Mouse (Mus musculus) midbrain, embryonic 14.5 days (tissue): ENCODE measurements around the gene E130114P18Rik. TPM values are rescaled to one million over a fixed set of nuclear protein-coding genes. Genes with fewer than 3 reads are reported as not detected.
A peak's percentile ranks its signal among the peaks of the same experiment; 100 is the strongest.

Experiments used
- ATAC-seq: fragments of 200-750 bp; cut with Nextera tagmentation; 2 replicates; pipeline ENCODE4 v1.8.0; 2017; ENCODE audit warnings: moderate number of reproducible peaks, moderate library complexity; ENCODE audit not compliant: low FRiP score, low TSS enrichment
- DNase-seq: peaks from one replicate; pipeline ENCODE4 v3.0.0-alpha.2; 2015
- H3K27ac ChIP-seq: fragments of 300-500 bp; sonication (generic); replicated peaks from 2 replicates; pipeline ENCODE4 v1.5.1; 2014; ENCODE audit warnings: mild to moderate bottlenecking, low read depth, low read length, moderate library complexity
- H3K27me3 ChIP-seq: fragments of 300-500 bp; sonication (generic); 2 replicates; pipeline ENCODE4 v1.6.1; 2014; ENCODE audit warnings: low read length, control low read depth, mixed read lengths; ENCODE audit not compliant: control insufficient read depth, insufficient read depth
- H3K36me3 ChIP-seq: fragments of 300-500 bp; sonication (generic); 2 replicates; pipeline ENCODE4 v1.6.1; 2014; ENCODE audit warnings: low read length, control low read depth; ENCODE audit not compliant: control insufficient read depth, insufficient read depth
- H3K4me1 ChIP-seq: fragments of 300-500 bp; sonication (generic); 2 replicates; pipeline ENCODE4 v1.6.1; 2014; ENCODE audit warnings: mild to moderate bottlenecking, antibody characterized with exemption, low read length, control low read depth; ENCODE audit not compliant: control insufficient read depth, insufficient read depth
- H3K4me2 ChIP-seq: fragments of 300-500 bp; sonication (generic); 2 replicates; pipeline ENCODE4 v1.6.1; 2014; ENCODE audit warnings: mild to moderate bottlenecking, low read length, moderate library complexity
- H3K4me3 ChIP-seq: fragments of 300-500 bp; sonication (generic); replicated peaks from 2 replicates; pipeline ENCODE4 v1.5.1; 2014; ENCODE audit warnings: low read depth, low read length
- H3K9ac ChIP-seq: fragments of 300-500 bp; sonication (generic); replicated peaks from 2 replicates; pipeline ENCODE4 v1.6.1; 2014; ENCODE audit warnings: mild to moderate bottlenecking, low read length, moderate library complexity
- H3K9me3 ChIP-seq: fragments of 300-500 bp; sonication (generic); 2 replicates; pipeline ENCODE4 v1.6.1; 2016; ENCODE audit warnings: low read length, control low read depth, mixed read lengths; ENCODE audit not compliant: control insufficient read depth
- WGBS: fragments of 180-500 bp; shearing (Covaris S2); extraction: QIAGEN DNeasy Blood & Tissue Kit; methylation state at CpG from one replicate; pipeline ENCODE4 v1.1.7; 2014; 5-methylcytosine and 5-hydroxymethylcytosine counted together
- polyA plus RNA-seq: library from polyadenylated mRNA; unstranded; fragments of >200 nt; fragmentation: Nextera tagmentation; extraction: Ambion mirVana; gene quantifications from 2 replicates; pipeline ENCODE4 v1.2.1, GENCODE M21; 2014

The E130114P18Rik gene
- polyA plus RNA-seq, result 22.4 and 23.6 TPM in 2 replicates

DNA sequence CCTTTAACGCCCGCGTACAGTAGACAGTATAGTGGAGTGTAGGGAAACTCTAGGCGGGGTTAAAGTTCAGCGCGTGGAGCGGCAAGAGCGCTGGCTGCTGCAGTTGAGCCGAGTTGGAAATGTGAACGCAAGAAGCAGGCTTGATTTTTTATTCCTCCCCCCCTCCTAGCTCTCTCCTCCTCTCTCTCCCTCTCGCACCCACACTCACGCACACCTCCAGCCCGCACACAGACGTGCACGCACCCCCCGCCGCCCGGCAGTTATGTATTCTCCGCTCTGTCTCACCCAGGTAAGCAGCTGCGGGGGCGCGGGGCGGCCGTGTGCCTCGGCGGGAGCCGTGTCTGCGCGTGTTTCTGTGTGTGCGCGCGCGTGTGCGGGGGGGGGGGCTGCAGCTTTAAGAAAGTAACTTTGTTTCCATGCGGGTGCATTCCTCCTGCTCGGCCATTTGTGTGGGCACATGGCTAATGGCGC is at the start of gene E130114P18Rik:
Gene E130114P18Rik (minus strand): TSS at position 373 of the 471 bp plus-strand sequence.
- WGBS, result under 1% methylated on average over 37 of the region's 37 CpGs
- no peaks in the 10 kb centered on the region for H3K36me3 ChIP-seq
- peak; percentile 83 for DNase-seq
- H3K9ac ChIP-seq, result peak within 1 kb of the TSS; percentile 80
- H3K4me1 ChIP-seq, result peaks cover 6% of the 10 kb centered on the region; the same call in 1 of the 2 replicates
- H3K4me3 ChIP-seq, result peak within 1 kb of the TSS; percentile 75
- ATAC-seq, result peak; percentile 66
- H3K9me3 ChIP-seq, result no peaks in the 10 kb centered on the region
- peak within 1 kb of the TSS; percentile 84 for H3K27ac ChIP-seq
- peaks cover 42% of the 10 kb centered on the region; the same call in 1 of the 2 replicates for H3K27me3 ChIP-seq
- H3K4me2 ChIP-seq, result peak within 1 kb of the TSS; percentile 90

DNA sequence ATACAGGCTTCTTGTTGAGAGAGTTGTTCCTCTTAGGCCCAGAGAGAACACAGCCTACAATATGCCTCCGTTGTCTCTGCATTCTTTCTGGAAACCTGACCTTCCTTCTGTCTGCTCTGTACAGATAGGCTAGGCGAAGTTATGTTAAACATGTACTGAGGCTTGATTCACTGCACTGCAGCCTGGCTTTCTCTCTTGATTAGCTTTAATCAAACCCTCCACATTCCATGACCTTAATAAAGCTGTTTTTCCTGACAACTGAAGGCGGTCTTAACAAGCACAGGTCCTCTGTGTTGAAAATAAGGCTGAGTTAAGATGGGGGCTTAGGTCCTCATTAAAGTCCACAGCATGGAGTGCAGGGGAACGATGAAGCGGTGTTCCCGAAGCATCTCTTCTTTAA is 49.2 kb upstream of the E130114P18Rik start:
- Histone ChIP-seq H3K4me1 (peaks cover 28% of the 10 kb centered on the region), H3K9me3 (0 out of 2 replicates have a peak, but pooled peaks cover 4% of the 10 kb centered on the region), H3K36me3 (no peaks in the 10 kb centered on the region), H3K27ac (no peak overlapping the region), H3K9ac (no peak overlapping the region), H3K4me3 (no peak overlapping the region), H3K27me3 (peaks cover 11% of the 10 kb centered on the region; the same call in 1 of the 2 replicates), H3K4me2 (no peak overlapping the region)
- 37% methylated on average over 6 of the region's 6 CpGs for WGBS
- DNase-seq (no peak), ATAC-seq (0 out of 2 replicates have a peak, but pooled peaks have one; percentile 21)

DNA sequence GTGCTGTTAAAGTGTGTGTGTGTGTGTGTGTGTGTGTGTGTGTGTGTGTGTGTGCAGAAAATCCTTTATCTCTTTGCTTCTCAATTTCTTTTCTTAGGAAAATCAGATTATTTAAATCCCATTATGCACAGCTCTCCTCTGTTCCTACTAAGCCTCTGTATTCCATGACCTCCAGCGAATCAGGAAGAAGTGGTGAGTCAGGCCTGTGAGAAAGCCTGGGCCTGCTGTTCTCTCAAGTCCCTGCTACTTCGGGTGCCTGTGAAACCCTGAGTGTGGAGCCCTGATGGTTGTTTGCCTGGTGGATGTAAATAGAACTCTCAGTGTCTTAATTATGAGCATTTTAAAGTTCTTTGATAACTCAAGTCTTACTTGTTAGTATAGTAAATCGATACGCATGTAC is 48.0 kb upstream of the E130114P18Rik start:
- ATAC-seq (peak; percentile 83), DNase-seq (peak; percentile 69)
- Histone ChIP-seq H3K4me3 (no peak overlapping the region), H3K9me3 (no peaks in the 10 kb centered on the region), H3K4me2 (no peak overlapping the region), H3K27me3 (peaks cover 3% of the 10 kb centered on the region; the same call in 1 of the 2 replicates), H3K9ac (no peak overlapping the region), H3K4me1 (peaks cover 28% of the 10 kb centered on the region), H3K27ac (no peak overlapping the region), H3K36me3 (no peaks in the 10 kb centered on the region)
- WGBS, result 34% methylated on average over 4 of the region's 4 CpGs

DNA sequence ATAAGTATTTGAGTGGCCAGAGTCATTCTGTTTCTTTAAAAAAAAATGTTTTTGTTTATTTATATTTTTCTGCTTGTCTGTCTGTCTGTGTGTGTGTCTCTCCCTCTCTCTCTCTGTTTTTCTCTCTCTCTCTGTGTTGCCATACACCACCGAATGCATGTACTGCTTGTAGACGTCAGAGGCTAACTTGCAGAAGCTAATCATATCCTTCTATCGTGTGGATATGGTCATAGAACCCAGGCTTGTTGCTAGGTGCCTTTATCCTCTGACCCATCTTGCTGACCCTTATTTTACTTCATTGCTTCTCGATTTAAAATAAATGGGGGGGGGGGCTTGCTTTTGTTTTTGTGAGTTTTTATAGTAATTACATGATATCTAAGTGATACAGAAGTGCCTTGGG is 47.6 kb upstream of the E130114P18Rik start:
- Histone ChIP-seq H3K27me3 (peaks cover 3% of the 10 kb centered on the region; the same call in 1 of the 2 replicates), H3K4me1 (peaks cover 28% of the 10 kb centered on the region), H3K36me3 (no peaks in the 10 kb centered on the region), H3K27ac (no peak overlapping the region), H3K9ac (no peak overlapping the region), H3K4me2 (no peak overlapping the region), H3K9me3 (no peaks in the 10 kb centered on the region), H3K4me3 (no peak overlapping the region)
- DNase-seq (no peak), ATAC-seq (peak; percentile 57; the same call in 1 of the 2 replicates)
- WGBS, result 12% methylated on average over 4 of the region's 4 CpGs

DNA sequence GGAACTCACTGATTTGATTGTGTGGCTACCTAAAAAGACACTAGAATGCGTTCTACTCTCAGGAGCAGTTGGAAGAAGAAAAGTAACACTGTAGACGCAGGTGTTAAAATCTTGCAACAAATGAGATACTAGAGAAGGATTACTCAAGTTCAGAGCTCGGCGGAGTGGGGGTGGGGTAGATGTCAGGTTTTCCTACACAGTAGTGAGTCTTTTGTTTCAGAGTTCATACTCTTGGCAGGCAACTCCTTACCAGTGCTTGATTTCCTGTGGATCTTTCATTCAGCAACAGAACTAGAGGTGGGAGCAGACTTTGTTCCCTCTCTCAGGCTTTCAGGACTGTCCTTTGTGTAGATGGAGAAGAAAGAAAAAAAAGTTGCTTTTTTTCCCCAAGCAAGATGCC is 46.6 kb upstream of the E130114P18Rik start:
- Histone ChIP-seq H3K27ac (no peak overlapping the region), H3K9me3 (no peaks in the 10 kb centered on the region), H3K9ac (no peak overlapping the region), H3K4me3 (no peak overlapping the region), H3K4me2 (no peak overlapping the region), H3K4me1 (peaks cover 28% of the 10 kb centered on the region), H3K27me3 (peaks cover under 1% of the 10 kb centered on the region; the same call in 1 of the 2 replicates), H3K36me3 (no peaks in the 10 kb centered on the region)
- WGBS, result 28% methylated on average over 4 of the region's 4 CpGs
- ATAC-seq (no peak), DNase-seq (peak; percentile 43)

DNA sequence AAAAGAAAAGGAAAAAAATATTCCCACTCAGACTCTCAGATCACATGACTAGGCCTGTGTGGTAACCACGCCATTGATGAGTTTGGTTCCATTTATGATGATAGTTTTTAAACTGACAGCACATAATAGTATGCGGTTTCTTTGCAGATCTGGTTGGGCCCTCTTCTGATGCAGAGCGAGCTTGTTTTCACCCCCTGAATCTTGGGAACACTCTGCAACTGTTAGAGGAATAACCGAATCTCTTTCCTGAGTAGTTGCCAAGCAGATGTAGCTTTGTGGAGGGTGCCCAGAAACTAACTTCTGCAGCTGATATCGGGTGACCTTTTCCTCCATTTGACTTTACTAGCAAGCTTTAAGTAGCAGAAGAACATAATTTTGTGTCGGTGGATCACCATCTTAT is 45.6 kb upstream of the E130114P18Rik start:
- 88% methylated on average over 6 of the region's 6 CpGs for WGBS
- DNase-seq, result no peak
- Histone ChIP-seq H3K4me3 (no peak overlapping the region), H3K9me3 (no peaks in the 10 kb centered on the region), H3K27me3 (no peaks in the 10 kb centered on the region), H3K9ac (no peak overlapping the region), H3K36me3 (no peaks in the 10 kb centered on the region), H3K27ac (no peak overlapping the region), H3K4me2 (no peak overlapping the region), H3K4me1 (peaks cover 28% of the 10 kb centered on the region)
- no peak for ATAC-seq

DNA sequence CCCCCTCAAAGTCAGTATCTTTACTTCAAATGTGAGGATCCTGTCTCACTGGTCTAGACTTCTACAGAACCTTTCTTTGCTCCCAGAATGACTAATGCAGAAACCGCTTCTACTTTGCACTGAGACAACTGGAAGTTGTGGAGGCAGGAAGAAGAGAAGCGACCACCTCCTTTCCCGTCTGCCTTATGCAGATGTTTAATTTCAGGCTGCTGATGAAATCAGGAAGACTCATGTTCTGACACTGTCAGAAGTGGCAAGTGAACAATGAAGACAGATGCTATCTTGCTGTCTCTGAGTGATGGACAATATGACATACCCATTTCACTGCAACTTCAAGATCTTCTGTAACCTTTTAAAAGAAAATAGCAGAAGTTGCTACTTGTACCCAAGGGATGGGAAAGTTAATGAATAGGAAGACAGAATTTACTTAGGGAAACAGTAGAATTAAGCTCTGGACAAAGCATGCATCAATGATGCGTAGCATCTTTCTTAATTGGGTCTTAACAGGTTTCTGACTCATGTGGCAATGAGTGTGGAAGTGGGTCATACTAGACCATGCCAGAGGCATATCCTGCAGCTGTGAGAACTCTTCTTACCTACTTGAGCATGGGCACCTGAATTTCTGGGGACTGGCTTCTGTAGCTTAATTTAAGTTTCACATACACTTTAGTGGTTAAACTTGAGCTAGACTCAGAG is 43.8 kb upstream of the E130114P18Rik start:
- Histone ChIP-seq H3K4me1 (peaks cover 19% of the 10 kb centered on the region), H3K9me3 (no peaks in the 10 kb centered on the region), H3K4me2 (no peak overlapping the region), H3K9ac (no peak overlapping the region), H3K27me3 (no peaks in the 10 kb centered on the region), H3K36me3 (no peaks in the 10 kb centered on the region), H3K4me3 (no peak overlapping the region), H3K27ac (no peak overlapping the region)
- WGBS, result 89% methylated on average over 4 of the region's 4 CpGs
- no peak for ATAC-seq
- no peak for DNase-seq

DNA sequence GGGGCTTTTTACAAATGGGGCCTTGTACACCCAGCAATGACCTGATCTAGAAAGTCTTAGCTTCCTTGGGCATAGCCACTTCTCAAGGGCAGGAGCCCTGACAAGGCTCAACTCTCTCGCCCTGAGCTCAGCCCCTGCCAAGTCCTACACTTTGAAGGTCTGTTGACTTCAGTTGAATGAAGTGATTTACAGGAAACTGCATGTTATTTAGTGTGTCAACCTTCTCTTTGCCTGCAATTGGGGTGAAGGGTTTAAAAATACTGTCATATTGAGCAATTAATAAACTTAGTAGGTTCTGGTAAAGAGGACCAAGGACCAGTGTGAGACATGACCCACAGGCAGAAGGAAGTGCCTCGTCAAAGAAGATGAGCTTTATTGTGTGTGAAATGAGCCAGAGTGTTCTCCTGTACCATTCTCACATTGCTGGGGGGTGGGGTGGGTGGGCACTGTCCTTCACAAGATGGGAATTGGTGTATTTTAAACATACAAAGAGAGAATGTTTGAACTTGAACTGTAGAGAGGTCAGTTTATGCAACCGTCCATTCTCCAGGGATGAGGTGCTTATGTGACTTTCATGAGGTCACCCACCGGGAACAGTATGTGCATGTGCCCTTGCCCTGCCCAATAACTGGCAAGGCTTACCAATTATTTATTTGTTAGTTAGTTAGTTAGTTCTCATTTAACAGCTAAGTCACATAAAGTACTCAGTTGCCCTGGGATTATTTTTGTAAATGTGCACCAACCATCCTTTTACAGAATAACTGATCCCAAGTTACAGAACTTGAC is 42.8 kb upstream of the E130114P18Rik start:
- Histone ChIP-seq H3K36me3 (no peaks in the 10 kb centered on the region), H3K27me3 (no peaks in the 10 kb centered on the region), H3K4me2 (no peak overlapping the region), H3K4me3 (no peak overlapping the region), H3K9ac (no peak overlapping the region), H3K27ac (no peak overlapping the region), H3K4me1 (peaks cover 12% of the 10 kb centered on the region), H3K9me3 (no peaks in the 10 kb centered on the region)
- WGBS, result 89% methylated on average over 4 of the region's 4 CpGs
- ATAC-seq (no peak), DNase-seq (no peak)
